ENCODE assay signal across 8 mouse cellular contexts in the genomic region with DNA sequence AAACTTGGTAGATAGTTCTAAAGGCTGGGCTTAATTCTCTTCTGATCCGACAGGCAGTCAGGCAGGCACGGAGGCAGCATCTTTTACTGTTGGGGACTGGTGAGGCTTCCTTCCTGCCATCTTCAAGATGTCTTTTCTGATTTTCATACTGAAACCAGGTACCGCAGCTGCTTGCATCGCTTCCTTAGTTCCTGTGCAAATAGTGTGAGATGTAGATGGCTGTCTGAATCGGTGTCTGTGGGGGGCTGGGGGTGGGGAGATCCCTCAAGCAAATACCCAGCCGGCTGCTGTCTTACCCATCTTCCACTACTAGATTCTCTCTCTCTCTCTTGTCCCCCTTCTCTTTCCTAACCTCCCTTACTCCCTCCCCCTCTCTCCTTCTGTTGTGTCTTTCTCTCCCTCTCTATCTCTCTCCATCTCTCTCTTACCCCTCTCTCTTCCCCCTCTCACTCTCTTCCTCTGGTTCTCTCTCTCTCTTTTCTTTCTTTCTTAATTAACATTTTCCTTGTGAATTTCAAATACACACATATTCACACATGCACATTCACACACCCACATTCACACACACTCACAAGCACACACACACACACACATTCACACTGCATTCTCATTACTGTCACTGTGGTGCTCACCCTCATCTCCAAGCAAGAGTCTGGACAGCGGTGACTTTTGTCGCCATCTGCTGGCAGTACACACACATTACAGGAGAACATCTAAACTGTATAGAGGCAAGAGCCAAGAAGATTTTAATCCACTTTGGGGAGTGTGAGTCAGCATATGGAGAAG.
A peak's percentile ranks its signal among the peaks of the same experiment; 100 is the strongest.
DNase-seq lines count a peak whose midpoint lies in the region; ATAC-seq lines count a peak whose summit lies in the region.

No protein-coding gene starts in this region.

- WGBS in forebrain, embryonic 11.5 days = 67% methylated on average over 8 of the region's 8 CpGs
- WGBS in hindbrain, embryonic 14.5 days = 64% methylated on average over 8 of the region's 8 CpGs

- ATAC-seq in forebrain, embryonic 11.5 days (replicated peaks; ENCODE audit: low FRiP score) = peak; percentile 82
- peak; percentile 84 for ATAC-seq in hindbrain, embryonic 14.5 days (ENCODE audit: low FRiP score)

- DNase-seq in MEL-GATA-1-ER (ENCODE audit: extremely low read depth, low read depth) = peak; percentile 12
- DNase-seq in brain, embryonic 18.5 days (ENCODE audit: low read depth, low spot score) = peak; percentile 62
- peak; percentile 86 for DNase-seq in forebrain, embryonic 11.5 days (ENCODE audit: low spot score)
- DNase-seq in hindbrain, embryonic 14.5 days (ENCODE audit: low spot score) = peak; percentile 85
- peak; percentile 84 to 86 for DNase-seq in layer of hippocampus, postnatal 10 days (ENCODE audit: low spot score in 2 of 2)
- peak; percentile 65 for DNase-seq in lung, postnatal 25 days (ENCODE audit: low spot score)
- DNase-seq in right cerebral cortex, adult 18-20 months = peak; percentile 91
- peak; percentile 29 for DNase-seq in urinary bladder, postnatal 10 days (ENCODE audit: low spot score)

- no peaks in the 10 kb centered on the region for H3K27me3 ChIP-seq in forebrain, embryonic 11.5 days (ENCODE audit: control insufficient read depth, insufficient read depth, low read length)
- no peaks in the 10 kb centered on the region for H3K27me3 ChIP-seq in hindbrain, embryonic 14.5 days (ENCODE audit: control insufficient read depth, insufficient read depth, low read length)

- no peak overlapping the region for H3K9ac ChIP-seq in forebrain, embryonic 11.5 days (ENCODE audit: low read length)
- no peak overlapping the region for H3K9ac ChIP-seq in hindbrain, embryonic 14.5 days

- H3K4me3 ChIP-seq in forebrain, embryonic 11.5 days (ENCODE audit: low read depth, low read length) = no peak overlapping the region
- H3K4me3 ChIP-seq in hindbrain, embryonic 14.5 days (replicated peaks; ENCODE audit: low read length) = no peak overlapping the region

- H3K36me3 ChIP-seq in forebrain, embryonic 11.5 days (ENCODE audit: control insufficient read depth, insufficient read depth, low read length) = no peaks in the 10 kb centered on the region
- no peaks in the 10 kb centered on the region for H3K36me3 ChIP-seq in hindbrain, embryonic 14.5 days (replicated peaks; ENCODE audit: control insufficient read depth, insufficient read depth)

- peaks cover 2% of the 10 kb centered on the region; the same call in 1 of the 2 replicates for H3K4me1 ChIP-seq in forebrain, embryonic 11.5 days (replicated peaks; ENCODE audit: control insufficient read depth, insufficient read depth, low read length)
- no peaks in the 10 kb centered on the region for H3K4me1 ChIP-seq in hindbrain, embryonic 14.5 days (replicated peaks; ENCODE audit: control insufficient read depth, insufficient read depth, low read length)

- H3K27ac ChIP-seq in forebrain, embryonic 11.5 days (ENCODE audit: low read depth, low read length) = peak overlapping the region; percentile 80; the same call in 1 of the 2 replicates
- no peak overlapping the region for H3K27ac ChIP-seq in hindbrain, embryonic 14.5 days

- no peaks in the 10 kb centered on the region for H3K9me3 ChIP-seq in forebrain, embryonic 11.5 days (ENCODE audit: control insufficient read depth, low read length)
- H3K9me3 ChIP-seq in hindbrain, embryonic 14.5 days (ENCODE audit: control insufficient read depth, low read length) = no peaks in the 10 kb centered on the region

- H3K4me2 ChIP-seq in forebrain, embryonic 11.5 days (ENCODE audit: low read depth, low read length, severe bottlenecking) = no peak overlapping the region
- H3K4me2 ChIP-seq in hindbrain, embryonic 14.5 days (replicated peaks) = no peak overlapping the region

Comparison
In these comparisons a context has a peak if more than half of its experiments do, and no peak if none do; other contexts are left out.
1. DNase-seq: peak in every context shown above with its lines; median percentile 91 in right cerebral cortex, adult 18-20 months; 86 in forebrain, embryonic 11.5 days; 85 in hindbrain, embryonic 14.5 days; 85 in layer of hippocampus, postnatal 10 days; 65 in lung, postnatal 25 days; 62 in brain, embryonic 18.5 days; 29 in urinary bladder, postnatal 10 days; 12 in MEL-GATA-1-ER.